Mouse (Mus musculus): ENCODE data around the gene Inhbc. TPM values are rescaled to one million over a fixed set of nuclear protein-coding genes. Genes with fewer than 3 reads are reported as not detected.

The Inhbc gene
- total RNA-seq (2023; ENCODE audit: inconsistent age) = not detected in 4 replicates

GRCm38 (mm10) chr10:127369834-127370820, at the start of gene Inhbc:
Gene Inhbc, minus strand, starts transcription at chr10:127370431.

DNA sequence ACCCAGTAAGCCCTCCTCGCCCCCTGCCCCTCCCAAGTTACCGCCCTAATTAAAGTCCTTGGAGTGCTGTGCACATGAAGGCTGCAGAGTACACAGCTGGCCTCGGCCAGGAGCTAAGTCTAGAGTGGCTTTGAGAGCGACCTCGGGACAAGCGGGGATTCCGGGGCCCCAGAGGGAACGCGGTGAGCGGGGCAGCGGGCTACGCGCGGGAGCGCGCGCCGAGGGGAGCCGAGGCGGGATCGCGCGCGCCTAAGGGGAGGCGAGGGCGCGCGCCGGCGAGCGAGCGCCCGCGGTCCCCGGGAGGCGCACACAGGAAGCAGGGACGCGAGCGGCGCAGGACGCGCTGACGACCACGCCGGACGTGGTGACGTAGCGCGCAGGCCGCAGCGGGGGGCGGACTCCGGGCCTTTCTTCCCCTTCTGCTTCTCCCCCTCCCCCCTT, 10.0 kb upstream of the Inhbc start, which contains the start of gene R3hdm2:
Gene R3hdm2 (plus strand): TSS at position 77 of the 441 bp plus-strand sequence.

GRCm38 (mm10) chr10:127353909-127354895, 16.0 kb downstream of the Inhbc start, which contains the start of gene Inhbe:
Gene Inhbe, minus strand, starts transcription at chr10:127354411.

DNA sequence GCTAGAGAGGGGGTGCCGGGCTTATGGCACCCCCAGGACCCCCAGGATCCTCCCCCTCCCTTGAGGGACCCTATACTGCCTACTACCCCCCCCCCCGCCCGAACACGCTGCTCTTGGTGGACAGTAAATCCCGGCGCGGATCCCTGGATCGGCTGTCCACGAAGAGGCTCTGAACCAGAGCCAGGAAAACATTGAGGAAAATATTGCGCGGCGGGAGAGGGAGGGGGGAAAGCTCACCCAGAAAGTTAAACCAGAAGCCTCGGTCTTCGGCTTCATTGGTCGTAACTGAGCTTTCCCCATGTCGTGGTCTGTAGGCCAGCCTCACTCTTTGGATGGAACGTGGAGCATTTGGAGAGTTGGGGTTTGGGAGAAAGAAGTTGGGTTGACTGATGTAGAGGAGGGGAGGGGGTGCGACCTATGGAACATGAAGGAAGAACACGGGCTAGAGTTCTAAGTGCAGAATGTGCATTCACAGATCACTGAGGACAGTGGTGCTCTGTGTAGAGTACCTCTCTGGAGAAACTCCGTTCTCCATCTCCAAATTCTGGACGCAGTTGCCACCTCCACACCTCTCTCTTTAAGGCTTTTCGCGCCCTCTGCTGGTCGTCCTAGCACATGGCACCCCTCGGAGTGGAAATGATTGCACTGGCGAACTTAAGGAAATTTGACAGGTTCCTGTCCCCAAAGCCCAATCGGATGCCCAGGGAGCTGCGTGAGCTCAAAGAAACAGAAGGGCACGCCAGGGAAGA, 28.2 kb downstream of the Inhbc start, which contains the start of gene Gli1:
Gene Gli1 (minus strand): TSS at position 84 of the 749 bp plus-strand sequence.

DNA sequence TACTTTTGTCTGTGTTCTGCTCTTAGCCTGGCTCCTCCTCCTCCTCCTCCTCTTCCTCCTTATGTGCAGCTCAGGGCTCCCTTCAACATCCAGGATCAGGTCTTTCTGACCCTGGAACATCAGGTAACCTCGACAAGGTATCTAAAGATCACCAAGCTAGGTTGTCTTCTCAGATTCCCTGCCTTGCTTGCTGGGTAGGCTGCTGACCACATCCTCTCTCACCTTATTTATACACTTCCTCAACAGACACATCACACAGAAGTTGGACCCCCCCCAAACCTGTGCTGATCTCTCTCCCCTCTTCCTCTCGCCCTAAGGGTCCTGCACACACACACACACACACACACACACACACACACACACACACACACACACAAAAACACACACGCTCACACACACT, 48.6 kb downstream of the Inhbc start, which contains the start of gene Arhgap9:
Gene Arhgap9 (plus strand): TSS at position 344 of the 400 bp plus-strand sequence.

DNA sequence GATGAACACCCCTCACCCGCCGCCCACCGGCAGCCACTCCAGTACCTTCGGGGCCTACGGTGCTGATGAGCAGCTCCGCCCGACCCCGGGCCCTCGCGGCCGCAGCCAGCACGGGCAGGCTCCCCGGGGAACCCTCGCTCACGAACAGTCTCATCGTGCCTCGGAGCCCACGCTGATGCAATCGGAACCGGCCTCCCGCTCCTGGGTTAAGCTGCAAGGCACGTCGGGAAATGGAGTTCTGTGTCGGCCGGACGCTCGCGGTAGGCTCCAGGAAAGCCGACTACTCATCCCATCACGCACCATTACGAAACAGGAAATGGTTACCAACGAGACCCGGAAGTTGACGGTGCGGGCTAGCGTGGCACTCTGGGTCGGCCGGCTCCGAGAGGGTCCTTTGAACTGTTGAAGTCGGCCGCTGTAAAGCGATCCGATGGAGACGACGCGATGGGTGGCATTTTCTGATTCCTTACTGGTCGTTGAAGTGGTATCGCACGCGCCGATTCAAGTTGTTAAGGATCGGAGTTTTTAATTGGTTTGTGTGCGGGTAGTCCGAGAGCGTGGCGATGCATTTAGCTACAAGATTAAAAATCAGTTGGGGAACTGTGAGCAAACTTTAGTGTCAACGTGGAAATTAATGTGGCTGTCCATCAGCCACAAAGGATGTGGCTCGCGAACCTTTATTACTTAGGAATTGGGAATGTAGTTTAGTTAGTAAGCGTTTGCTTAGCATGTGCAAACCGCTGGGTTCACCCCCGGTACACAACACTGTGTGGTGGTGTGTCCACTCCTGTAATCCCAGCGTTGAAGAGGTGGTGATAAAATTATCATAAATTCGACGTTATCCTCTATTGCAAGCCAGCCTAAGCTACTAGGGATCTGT, 58.5 kb downstream of the Inhbc start, which contains the start of gene Mars:
Gene Mars (minus strand): TSS at position 311 of the 880 bp plus-strand sequence.

Other genes starting within 250 kb of the Inhbc start
- 82.4 to 86.0 TPM (median 83.5 TPM) in 4 replicates for gene Os9, start 249.3 kb downstream of the Inhbc start, total RNA-seq (2023; ENCODE audit: inconsistent age)
- 441 to 475 TPM (median 457 TPM) in 4 replicates for gene B4galnt1, start 205.2 kb downstream of the Inhbc start, total RNA-seq (2023; ENCODE audit: inconsistent age)
- not detected in 4 replicates for gene Slc26a10, start 189.8 kb downstream of the Inhbc start, total RNA-seq (2023; ENCODE audit: inconsistent age)
- 0.51 TPM in 1 of 4 replicates, not detected in the others for gene Arhgef25, start 180.3 kb downstream of the Inhbc start, total RNA-seq (2023; ENCODE audit: inconsistent age)
- gene Dtx3, start 174.7 kb downstream of the Inhbc start, total RNA-seq (2023; ENCODE audit: inconsistent age) = 65.6 to 71.2 TPM (median 67.8 TPM) in 4 replicates
- 54.6 to 62.2 TPM (median 61.4 TPM) in 4 replicates for gene Pip4k2c, start 158.8 kb downstream of the Inhbc start, total RNA-seq (2023; ENCODE audit: inconsistent age)
- gene Kif5a, start 107.1 kb downstream of the Inhbc start, total RNA-seq (2023; ENCODE audit: inconsistent age) = 0.29 to 0.54 TPM (median 0.32 TPM) in 3 of 4 replicates, not detected in the other
- gene Dctn2, start 104.1 kb downstream of the Inhbc start, total RNA-seq (2023; ENCODE audit: inconsistent age) = 98.5 to 110 TPM (median 104 TPM) in 4 replicates
- gene Mbd6, start 81.4 kb downstream of the Inhbc start, total RNA-seq (2023; ENCODE audit: inconsistent age) = 110 to 114 TPM (median 112 TPM) in 4 replicates
- 50.8 to 76.3 TPM (median 70.5 TPM) in 4 replicates for gene Mars, start 58.6 kb downstream of the Inhbc start, total RNA-seq (2023; ENCODE audit: inconsistent age)
- 100 to 111 TPM (median 107 TPM) in 4 replicates for gene Arhgap9, start 48.5 kb downstream of the Inhbc start, total RNA-seq (2023; ENCODE audit: inconsistent age)
- gene Gli1, start 28.5 kb downstream of the Inhbc start, total RNA-seq (2023; ENCODE audit: inconsistent age) = 0.13 TPM in 1 of 4 replicates, not detected in the others
- gene Inhbe, start 16.0 kb downstream of the Inhbc start, total RNA-seq (2023; ENCODE audit: inconsistent age) = not detected in 4 replicates
- gene R3hdm2, start 9.9 kb upstream of the Inhbc start, total RNA-seq (2023; ENCODE audit: inconsistent age) = 115 to 122 TPM (median 119 TPM) in 4 replicates
- gene Stac3, start 131.3 kb upstream of the Inhbc start, total RNA-seq (2023; ENCODE audit: inconsistent age) = 5.6 to 12.8 TPM (median 10.4 TPM) in 4 replicates
- gene Ndufa4l2, start 144.5 kb upstream of the Inhbc start, total RNA-seq (2023; ENCODE audit: inconsistent age) = not detected in 4 replicates
- 68.8 to 81.0 TPM (median 69.2 TPM) in 4 replicates for gene Shmt2, start 152.0 kb upstream of the Inhbc start, total RNA-seq (2023; ENCODE audit: inconsistent age)
- not detected in 4 replicates for gene Nxph4, start 164.1 kb upstream of the Inhbc start, total RNA-seq (2023; ENCODE audit: inconsistent age)